Mouse (Mus musculus) thymus, adult 2 months (tissue): ENCODE measurements at regions not wholly inside any gene's neighbourhood (a gene's known extent, or its start where the extent isn't known, plus 50 kb on each side); places are given as distances from the start of the nearest gene placed in this dataset.

ENCODE experiments used
- CTCF ChIP-seq: fragments of 200-500 bp; IDR thresholded peaks from 2 replicates; pipeline ENCODE4 v1.5.1; 2012; ENCODE audit warnings: mild to moderate bottlenecking, control low read depth, low read length, moderate library complexity, borderline replicate concordance; ENCODE audit not compliant: control insufficient read depth, poor library complexity, insufficient read depth; ENCODE audit errors: extremely low read depth
- POLR2A ChIP-seq: fragments of 200-500 bp; IDR thresholded peaks from 2 replicates; pipeline ENCODE4 v1.6.1; 2012; ENCODE audit warnings: mild to moderate bottlenecking, low read length, control low read depth, moderate library complexity; ENCODE audit not compliant: control insufficient read depth, poor library complexity, insufficient read depth; ENCODE audit errors: extremely low read depth

DNA sequence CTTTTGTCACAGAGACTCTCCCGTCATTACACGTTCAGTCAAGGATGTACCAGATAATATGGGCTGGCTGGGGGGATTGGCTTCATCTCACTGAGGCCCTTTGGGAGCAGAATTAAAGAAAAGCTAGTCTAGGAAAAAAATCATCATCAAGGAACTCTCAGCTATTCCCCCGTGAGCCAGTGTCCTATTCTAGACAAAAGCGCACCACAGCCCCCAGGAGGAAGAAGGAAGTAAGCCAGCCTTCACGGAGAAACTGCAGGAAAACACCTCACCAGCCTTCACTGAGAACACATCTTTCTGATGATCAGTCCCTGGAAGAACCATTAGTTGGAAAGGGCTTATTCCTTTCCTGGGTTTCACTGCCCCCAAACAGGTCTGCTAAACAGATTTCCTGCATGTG, 154.8 kb upstream of the Dapk1 start:
- TF ChIP-seq CTCF = no peak
- no peak for TF ChIP-seq POLR2A
